Mouse (Mus musculus): ENCODE results near the gene Olfr686.

Olfr686 gene

GRCm38 (mm10) chr7:105207385-105207784 is at the start of gene Olfr686:
TSS of gene Olfr686 (minus strand) at chr7:105207485.
- DNase-seq (ENCODE audit: low spot score in 2 of 2), result no peak

GRCm38 (mm10) chr7:105256656-105257055 is 49.4 kb upstream of the Olfr686 start:
- DNase-seq (ENCODE audit: low spot score in 2 of 2), result peak; percentile 11 to 65

DNA sequence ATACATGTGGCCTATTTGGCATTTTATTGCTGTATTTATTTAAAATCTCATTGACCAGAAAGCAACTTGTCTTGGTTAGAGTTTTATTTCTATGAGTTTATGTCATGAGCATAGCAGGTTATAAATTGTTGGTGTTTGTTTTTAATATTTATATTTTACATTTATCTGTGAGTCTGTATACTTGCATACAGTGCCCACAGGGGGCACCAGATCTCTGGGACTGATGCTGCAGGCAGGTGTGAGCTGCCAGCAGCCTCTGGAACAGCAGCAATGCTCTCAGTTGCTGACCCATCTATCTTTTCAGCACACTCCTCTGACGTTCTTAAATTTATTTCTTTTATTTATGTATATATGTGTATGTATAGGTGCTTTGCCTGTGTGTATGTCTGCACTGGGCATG is 40.9 kb upstream of the Olfr686 start:
- no peak for DNase-seq (ENCODE audit: low spot score in 2 of 2)

DNA sequence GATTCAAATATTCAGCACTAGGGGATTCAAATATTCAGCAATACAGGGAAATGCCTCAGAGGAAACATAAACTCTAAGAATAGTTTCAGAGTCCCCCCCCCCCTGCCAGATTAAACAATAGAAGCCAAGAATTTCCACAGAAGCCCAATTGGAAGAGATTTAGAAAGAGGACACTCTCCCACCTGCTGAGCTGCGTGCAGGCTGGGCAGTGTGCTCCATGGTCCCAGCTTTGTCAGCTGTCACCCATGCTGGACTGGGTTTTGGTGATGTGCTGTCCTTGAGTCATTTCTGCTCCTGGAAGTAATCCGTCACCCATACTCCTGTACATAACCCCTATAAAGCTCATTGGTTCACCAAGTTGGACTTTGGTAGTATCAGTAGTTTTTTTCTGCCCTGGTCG is 40.4 kb upstream of the Olfr686 start:
- no peak for DNase-seq (ENCODE audit: low spot score in 2 of 2)

- no peak for DNase-seq (ENCODE audit: low spot score in 2 of 2)
These were observed 22.1 kb upstream of the Olfr686 start for GRCm38 (mm10) chr7:105229386-105229785.

DNA sequence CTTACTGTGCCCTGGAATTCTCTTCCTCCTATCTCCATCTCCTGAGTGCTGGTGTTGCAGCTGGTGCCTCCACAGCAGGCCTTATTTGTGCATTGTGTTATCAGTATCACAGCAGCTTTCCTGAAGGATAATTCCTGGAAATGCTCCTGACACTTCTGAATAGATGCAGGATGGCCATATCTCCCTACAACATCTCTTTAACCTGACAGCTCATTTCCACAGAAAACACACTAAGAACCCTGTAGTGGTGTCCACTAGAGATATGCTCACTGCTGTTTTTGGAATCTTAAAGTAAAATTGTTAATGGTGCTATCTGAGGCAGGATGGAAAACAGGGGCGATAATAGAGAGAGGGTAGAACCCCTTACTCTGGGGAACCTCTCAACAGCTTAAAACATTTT is 20.9 kb upstream of the Olfr686 start:
- no peak for DNase-seq (ENCODE audit: low spot score in 2 of 2)

DNA sequence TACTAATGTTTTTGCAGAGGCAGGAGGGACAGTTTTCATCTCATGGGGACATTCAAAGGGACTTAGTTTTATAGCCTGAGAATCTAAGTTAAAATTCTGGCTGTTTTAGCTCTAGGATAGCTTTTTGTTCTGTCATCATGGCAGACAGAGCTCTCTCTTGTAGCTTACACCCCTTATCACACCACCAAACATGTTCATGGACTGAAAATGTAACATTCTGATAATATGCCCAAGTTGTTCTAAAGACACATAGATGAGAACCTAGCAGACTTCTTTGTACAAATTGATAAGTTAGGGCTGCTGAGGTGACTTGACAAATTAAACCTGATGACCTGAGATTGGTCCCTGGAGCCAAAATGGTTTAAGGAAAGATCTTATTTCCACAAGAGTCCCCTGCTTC is 19.4 kb upstream of the Olfr686 start:
- no peak for DNase-seq (ENCODE audit: low spot score in 2 of 2)

DNA sequence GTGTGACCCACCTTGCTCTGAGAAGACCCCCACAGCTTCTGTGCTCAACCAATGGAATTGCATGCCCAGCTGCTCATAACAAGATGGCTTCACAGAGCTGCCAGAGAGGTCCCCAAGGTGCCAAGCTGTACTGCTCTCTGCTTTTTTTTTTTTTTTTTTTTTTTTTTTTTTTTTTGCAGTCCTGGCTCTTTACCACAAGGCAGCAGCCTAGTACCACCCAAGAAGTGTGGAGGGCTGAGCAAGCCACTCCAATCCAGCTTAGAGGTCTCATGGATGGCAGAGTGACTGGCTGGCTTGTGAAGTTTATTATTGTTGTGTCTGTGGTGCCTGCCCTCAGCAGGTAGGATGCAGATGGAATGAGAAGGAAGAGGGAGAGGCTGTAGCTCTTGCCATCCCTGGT is 18.8 kb upstream of the Olfr686 start:
- DNase-seq (ENCODE audit: low spot score in 2 of 2), result no peak

DNA sequence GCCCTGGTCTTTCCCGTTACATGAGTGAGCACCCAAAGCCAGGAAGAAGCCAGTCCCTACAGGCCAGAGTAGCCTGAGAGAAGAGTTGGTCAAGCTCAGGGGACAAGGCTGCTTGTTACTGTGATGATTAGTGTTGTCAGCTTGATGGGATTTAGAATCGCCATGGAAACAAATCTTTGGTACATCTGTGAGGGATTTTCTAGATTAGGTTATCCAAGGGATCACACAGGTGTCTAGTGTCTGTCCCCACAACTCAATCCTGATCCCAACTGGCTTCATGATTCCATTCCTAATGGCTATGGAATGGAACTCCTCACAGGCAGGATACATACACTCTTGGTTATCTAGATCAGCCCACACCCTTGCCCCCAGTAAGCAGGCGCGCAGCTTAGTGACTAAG is 11.0 kb upstream of the Olfr686 start:
- DNase-seq (ENCODE audit: low spot score in 2 of 2), result no peak

GRCm38 (mm10) chr7:105214761-105215160 is 7.5 kb upstream of the Olfr686 start:
- no peak for DNase-seq (ENCODE audit: low spot score in 2 of 2)

DNA sequence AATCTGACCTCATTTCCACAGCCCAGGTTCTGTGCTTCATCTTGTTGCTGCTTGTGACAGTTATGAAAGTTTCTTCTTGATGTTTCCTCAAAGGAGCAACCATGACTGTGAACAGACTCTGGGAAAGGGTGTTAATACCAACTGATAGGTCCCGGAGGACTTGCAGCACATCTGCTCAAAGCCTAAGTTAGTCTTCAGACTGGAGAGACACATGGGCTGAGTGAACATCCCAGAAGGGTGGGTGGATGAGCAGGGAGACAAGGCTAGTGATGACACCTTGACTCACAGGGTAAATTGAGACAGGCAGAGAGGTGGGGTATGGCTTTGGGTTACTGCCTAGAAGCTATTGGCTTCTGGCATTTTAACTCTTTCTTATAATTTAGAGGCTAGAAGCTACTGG is 21.4 kb downstream of the Olfr686 start, which contains the start of gene Olfr685:
TSS of gene Olfr685 (minus strand) at position 101 of the 400 bp plus-strand sequence.
- DNase-seq (ENCODE audit: low spot score in 2 of 2), result no peak

DNA sequence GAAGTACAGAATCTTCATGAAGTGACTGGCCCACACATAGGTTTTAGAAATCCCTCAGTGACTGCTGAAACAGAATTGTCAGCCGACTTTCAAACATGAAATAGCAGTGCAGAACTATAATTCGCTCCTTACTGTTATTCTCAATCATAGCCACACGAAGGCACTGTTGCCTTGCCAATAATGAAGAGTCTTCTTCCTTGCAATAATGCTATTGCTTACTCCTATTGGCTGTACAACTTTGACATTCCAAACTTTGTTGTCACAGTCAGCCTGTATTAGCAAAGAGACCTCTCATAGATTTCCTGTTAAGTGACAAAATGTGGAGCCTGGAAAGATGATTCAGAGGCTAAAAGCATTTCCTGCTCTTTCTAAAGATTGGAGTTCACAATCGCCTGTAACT is 36.5 kb downstream of the Olfr686 start:
- DNase-seq (ENCODE audit: low spot score in 2 of 2), result no peak

DNA sequence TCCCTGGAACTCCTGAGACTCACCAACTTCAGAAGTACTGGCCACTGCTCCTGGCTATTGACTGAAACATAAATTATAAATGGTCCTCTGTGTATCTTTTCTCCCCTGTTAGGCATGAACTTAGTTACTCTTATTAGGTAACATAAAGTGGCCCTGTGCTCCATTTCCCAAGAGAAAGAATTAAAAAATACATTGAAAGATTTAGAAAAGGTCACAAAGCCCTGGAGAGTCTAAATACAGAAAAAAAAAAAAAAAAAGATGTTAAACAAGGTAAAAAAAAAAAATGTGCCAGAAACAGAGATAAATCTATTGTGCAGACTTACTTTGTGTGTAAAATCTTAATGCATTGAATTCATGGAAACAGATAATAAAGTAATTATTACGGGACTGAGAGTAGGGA is 43.7 kb downstream of the Olfr686 start, which contains the start of gene Olfr684:
TSS of gene Olfr684 (minus strand) at position 101 of the 400 bp plus-strand sequence.
- DNase-seq (ENCODE audit: low spot score in 2 of 2), result no peak
